9 mouse cellular contexts compared by ENCODE assay signal in the genomic region with DNA sequence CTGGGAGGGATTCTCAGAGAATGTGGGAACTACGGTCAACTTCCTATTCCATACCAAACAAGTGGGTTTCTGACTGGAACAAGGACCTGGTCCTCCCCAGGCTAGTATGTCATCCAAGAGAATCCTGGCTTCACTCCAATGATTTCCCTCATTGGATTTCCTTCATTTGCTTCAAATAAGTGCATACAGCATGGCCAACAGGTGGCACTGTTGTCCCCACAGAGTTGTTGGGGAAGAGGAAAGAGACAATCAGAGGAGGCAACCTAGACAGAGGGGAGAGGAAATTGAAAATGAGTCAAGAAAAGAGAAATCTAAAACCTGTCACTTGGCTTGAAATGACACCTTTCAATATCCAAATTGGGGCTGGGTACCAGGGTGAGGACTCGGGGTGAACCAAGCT. TPM values are rescaled to one million over a fixed set of nuclear protein-coding genes. Genes with fewer than 3 reads are reported as not detected.
DNase-seq lines count a peak whose midpoint lies in the region; ATAC-seq lines count a peak whose summit lies in the region.
"Had no signal": no experiment of that assay in that cellular context is flagged by ENCODE, and none has a peak within 500 bp of the region (broad histone marks: within the 10 kb centered on the region; RNA-seq: fewer than 3 reads in every experiment).

No protein-coding gene starts in this region.

- no peaks in the 10 kb centered on the region for H3K36me3 ChIP-seq in forebrain, embryonic 11.5 days (ENCODE audit: control insufficient read depth, insufficient read depth, low read length)
- H3K36me3 ChIP-seq in forebrain, embryonic 16.5 days (ENCODE audit: control insufficient read depth, insufficient read depth) = no peaks in the 10 kb centered on the region
- no peaks in the 10 kb centered on the region for H3K36me3 ChIP-seq in midbrain, embryonic 11.5 days (ENCODE audit: control insufficient read depth, insufficient read depth, low read length)
- H3K36me3 ChIP-seq in midbrain, embryonic 15.5 days (replicated peaks) = no peaks in the 10 kb centered on the region

- no peak overlapping the region for H3K27ac ChIP-seq in forebrain, embryonic 11.5 days (ENCODE audit: low read depth, low read length)
- H3K27ac ChIP-seq in forebrain, embryonic 16.5 days (ENCODE audit: low read length) = no peak overlapping the region
- H3K27ac ChIP-seq in midbrain, embryonic 11.5 days (ENCODE audit: low read depth, low read length) = no peak overlapping the region
- H3K27ac ChIP-seq in midbrain, embryonic 15.5 days = no peak overlapping the region

- no peaks in the 10 kb centered on the region for H3K9me3 ChIP-seq in forebrain, embryonic 11.5 days (ENCODE audit: control insufficient read depth, low read length)
- H3K9me3 ChIP-seq in forebrain, embryonic 16.5 days (ENCODE audit: control insufficient read depth, low read length) = no peaks in the 10 kb centered on the region
- no peaks in the 10 kb centered on the region for H3K9me3 ChIP-seq in midbrain, embryonic 11.5 days (ENCODE audit: control insufficient read depth, low read length)
- H3K9me3 ChIP-seq in midbrain, embryonic 15.5 days = no peaks in the 10 kb centered on the region

- ATAC-seq in forebrain, embryonic 11.5 days (replicated peaks; ENCODE audit: low FRiP score) = no peak
- no peak for ATAC-seq in forebrain, embryonic 16.5 days
- no peak for ATAC-seq in midbrain, embryonic 11.5 days (ENCODE audit: low FRiP score)
- no peak for ATAC-seq in midbrain, embryonic 15.5 days (replicated peaks)
- ATAC-seq in neutrophil, adult 5-6 weeks (ENCODE audit: extremely low read depth, insufficient number of reproducible peaks, low FRiP score, poor library complexity, severe bottlenecking) = peak; percentile 55

- H3K4me3 ChIP-seq in forebrain, embryonic 11.5 days (ENCODE audit: low read depth, low read length) = no peak overlapping the region
- no peak overlapping the region for H3K4me3 ChIP-seq in forebrain, embryonic 16.5 days (replicated peaks; ENCODE audit: low read length)
- H3K4me3 ChIP-seq in midbrain, embryonic 11.5 days (ENCODE audit: low read depth, low read length) = no peak overlapping the region
- no peak overlapping the region for H3K4me3 ChIP-seq in midbrain, embryonic 15.5 days

- no peak overlapping the region for H3K9ac ChIP-seq in forebrain, embryonic 11.5 days (ENCODE audit: low read length)
- no peak overlapping the region for H3K9ac ChIP-seq in forebrain, embryonic 16.5 days (replicated peaks; ENCODE audit: low read depth, low read length)
- H3K9ac ChIP-seq in midbrain, embryonic 11.5 days (ENCODE audit: low read length) = no peak overlapping the region
- no peak overlapping the region for H3K9ac ChIP-seq in midbrain, embryonic 15.5 days

- DNase-seq in forebrain, embryonic 11.5 days (ENCODE audit: low spot score) = peak; percentile 72
- peak; percentile 91 for DNase-seq in midbrain, embryonic 11.5 days (ENCODE audit: low spot score, missing footprints)
- peak; percentile 85 for DNase-seq in adrenal gland, postnatal 14 days
- peak; percentile 73 for DNase-seq in kidney, postnatal 10 days
- no peak for DNase-seq in right cerebral cortex, postnatal 36 days (ENCODE audit: low spot score in 2 of 2)

- peaks cover 54% of the 10 kb centered on the region for H3K27me3 ChIP-seq in forebrain, embryonic 11.5 days (ENCODE audit: control insufficient read depth, insufficient read depth, low read length)
- peaks cover 70% of the 10 kb centered on the region for H3K27me3 ChIP-seq in forebrain, embryonic 16.5 days (replicated peaks; ENCODE audit: control insufficient read depth, insufficient read depth, low read length)
- peaks cover 54% of the 10 kb centered on the region for H3K27me3 ChIP-seq in midbrain, embryonic 11.5 days (ENCODE audit: control insufficient read depth, insufficient read depth, low read length)
- H3K27me3 ChIP-seq in midbrain, embryonic 15.5 days (replicated peaks) = peaks cover 78% of the 10 kb centered on the region

- peaks cover 4% of the 10 kb centered on the region; the same call in 1 of the 2 replicates for H3K4me1 ChIP-seq in forebrain, embryonic 11.5 days (replicated peaks; ENCODE audit: control insufficient read depth, insufficient read depth, low read length)
- peaks cover 3% of the 10 kb centered on the region; the same call in 1 of the 2 replicates for H3K4me1 ChIP-seq in forebrain, embryonic 16.5 days (replicated peaks; ENCODE audit: control insufficient read depth, insufficient read depth, low read length)
- H3K4me1 ChIP-seq in midbrain, embryonic 11.5 days (ENCODE audit: control insufficient read depth, insufficient read depth, low read length) = peaks cover 3% of the 10 kb centered on the region; the same call in 1 of the 2 replicates
- H3K4me1 ChIP-seq in midbrain, embryonic 15.5 days = no peaks in the 10 kb centered on the region

- no peak overlapping the region for H3K4me2 ChIP-seq in forebrain, embryonic 11.5 days (ENCODE audit: low read depth, low read length, severe bottlenecking)
- H3K4me2 ChIP-seq in forebrain, embryonic 16.5 days (ENCODE audit: low read length) = no peak overlapping the region
- H3K4me2 ChIP-seq in midbrain, embryonic 11.5 days = no peak overlapping the region
- no peak overlapping the region for H3K4me2 ChIP-seq in midbrain, embryonic 15.5 days

- 42% methylated on average over 2 of the region's 2 CpGs for WGBS in forebrain, embryonic 11.5 days
- WGBS in forebrain, embryonic 16.5 days = 30% methylated on average over 2 of the region's 2 CpGs
- WGBS in midbrain, embryonic 11.5 days = 46% methylated on average over 2 of the region's 2 CpGs
- 48% methylated on average over 2 of the region's 2 CpGs for WGBS in midbrain, embryonic 15.5 days

RNA-seq across cellular contexts. Expression of a gene that starts 8.4 kb away (rescaled TPM):
- 1.1 and 1.6 TPM in 2 replicates for polyA plus RNA-seq in forebrain, embryonic 11.5 days (2014; fragmentation: Nextera tagmentation; extraction: Ambion mirVana)
- 0.15 TPM in 2 replicates for polyA plus RNA-seq in forebrain, embryonic 16.5 days (2015; fragmentation: Nextera tagmentation; extraction: Ambion mirVana)
- polyA plus RNA-seq in midbrain, embryonic 11.5 days (2014; fragmentation: Nextera tagmentation; extraction: Ambion mirVana) = 2.0 and 2.4 TPM in 2 replicates
- 0.46 and 0.88 TPM in 2 replicates for polyA plus RNA-seq in midbrain, embryonic 15.5 days (2015; fragmentation: Nextera tagmentation; extraction: Ambion mirVana)
- total RNA-seq in adrenal gland, postnatal 14 days (2021) = 1.6 and 1.9 TPM in 2 replicates
- 0.61 and 1.3 TPM in 2 replicates for total RNA-seq in neutrophil, adult 5-6 weeks (2017)

RNA-seq across cellular contexts. Expression of a gene that starts 8.7 kb away (rescaled TPM):
- polyA plus RNA-seq in forebrain, embryonic 11.5 days (2014; fragmentation: Nextera tagmentation; extraction: Ambion mirVana) = 0.29 and 0.32 TPM in 2 replicates
- not detected in 2 replicates for polyA plus RNA-seq in forebrain, embryonic 16.5 days (2015; fragmentation: Nextera tagmentation; extraction: Ambion mirVana)
- polyA plus RNA-seq in midbrain, embryonic 11.5 days (2014; fragmentation: Nextera tagmentation; extraction: Ambion mirVana) = 0.44 and 1.1 TPM in 2 replicates
- 0.27 and 0.34 TPM in 2 replicates for polyA plus RNA-seq in midbrain, embryonic 15.5 days (2015; fragmentation: Nextera tagmentation; extraction: Ambion mirVana)
- not detected in 2 replicates for total RNA-seq in adrenal gland, postnatal 14 days (2021)
- not detected in 2 replicates for total RNA-seq in neutrophil, adult 5-6 weeks (2017)
- total RNA-seq: hematopoietic stem cell, adult 5-6 weeks had no signal

Comparison
In these comparisons a context has a peak if more than half of its experiments do, and no peak if none do; other contexts are left out.
1. DNase-seq: peak in forebrain, embryonic 11.5 days (single experiment), midbrain, embryonic 11.5 days (single experiment), adrenal gland, postnatal 14 days (single experiment) and kidney, postnatal 10 days (single experiment); none in right cerebral cortex, postnatal 36 days (0 of 2).